Mouse (Mus musculus) layer of hippocampus, adult 9-11 months (tissue): Measurements from ENCODE around the gene Fam161b.

Experiments
- DNase-seq: peaks from one replicate; pipeline ENCODE4 v3.0.0; 2022

Fam161b gene

DNA sequence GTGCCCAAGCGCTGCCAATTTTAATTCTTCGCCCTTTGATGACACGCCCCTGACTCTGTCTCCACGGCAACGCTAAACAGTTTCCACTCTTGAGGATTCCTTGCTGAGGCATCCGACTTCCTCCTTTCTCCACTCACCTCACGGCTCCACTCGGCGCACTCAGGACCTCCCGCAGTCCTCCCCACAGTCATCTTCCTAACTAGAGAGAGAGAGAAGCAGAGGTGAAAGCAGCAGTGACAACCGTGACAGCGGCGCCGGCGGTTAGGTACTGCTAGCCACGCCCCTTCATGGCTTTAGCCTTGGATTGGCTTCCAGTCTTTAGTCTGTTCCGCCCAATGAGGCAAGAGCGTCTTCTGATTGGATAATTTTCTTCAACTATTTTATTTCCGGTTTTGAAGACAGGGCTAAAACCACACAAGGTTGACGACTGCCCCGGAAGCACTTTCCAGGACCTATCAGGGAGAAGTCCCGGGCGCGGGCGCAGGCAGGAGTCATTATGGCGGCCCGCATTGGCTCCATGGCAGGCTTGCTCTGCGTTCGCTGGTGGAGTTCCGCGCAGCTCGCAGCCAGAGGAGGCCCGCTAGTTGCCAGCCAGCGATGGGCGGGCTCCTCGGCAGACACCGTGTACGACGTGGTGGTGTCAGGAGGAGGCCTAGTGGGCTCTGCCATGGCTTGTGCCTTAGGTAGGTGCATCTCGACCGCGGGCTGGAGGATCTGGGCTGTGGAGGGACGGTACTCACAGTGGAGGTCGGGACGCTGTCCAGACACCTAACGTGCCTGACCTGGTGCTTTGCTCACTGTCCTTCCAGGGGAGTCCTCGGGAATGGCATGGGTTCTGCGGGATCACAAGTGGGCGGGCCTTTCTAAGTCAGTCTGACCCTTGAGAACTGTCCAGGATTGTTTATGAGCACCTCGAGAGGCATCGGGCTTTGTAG lies at the start of gene Fam161b, which contains the start of gene Coq6:
Fam161b (minus strand) TSS at position 279 of the 935 bp plus-strand sequence.
Coq6 (plus strand) TSS at position 103 of the 935 bp plus-strand sequence.
- DNase-seq, result peak; percentile 99

DNA sequence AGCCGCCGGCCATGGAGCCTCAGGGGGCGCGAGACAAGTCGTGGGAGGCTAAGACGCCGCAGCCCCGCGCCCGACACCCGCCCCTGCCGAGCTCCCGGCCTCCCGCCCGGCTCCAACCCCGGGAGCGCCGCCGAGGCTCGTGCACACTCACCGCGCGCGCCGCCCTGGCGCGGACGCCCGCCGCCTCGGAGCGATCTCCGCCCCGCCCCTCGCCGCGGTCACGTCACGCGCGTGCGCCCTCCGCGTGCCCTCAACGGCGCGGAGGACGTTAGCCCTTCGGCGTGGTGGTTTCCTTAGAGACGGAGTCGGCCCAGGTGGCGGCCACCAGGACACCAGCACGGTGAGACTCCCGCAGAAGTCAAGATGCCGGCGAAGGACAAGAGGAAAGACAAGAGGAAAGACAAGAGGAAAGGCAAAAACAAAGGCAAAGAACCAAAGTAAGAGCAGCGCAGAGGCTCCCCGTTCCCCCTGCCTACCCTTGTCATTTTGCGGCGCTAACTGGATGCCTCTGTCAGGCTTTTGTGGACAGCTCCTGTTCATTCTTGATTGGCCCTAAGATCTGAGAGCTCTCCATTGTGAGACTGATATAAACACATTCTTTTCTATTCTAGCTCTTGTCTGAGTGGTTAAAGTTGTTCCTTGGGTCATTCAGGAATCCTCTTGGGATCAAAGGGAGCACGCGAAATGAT lies 47.3 kb upstream of the Fam161b start, which contains the start of the genes Entpd5 and Bbof1:
Entpd5 (minus strand) TSS at position 211 of the 689 bp plus-strand sequence.
Bbof1 (plus strand) TSS at position 253 of the 689 bp plus-strand sequence.
- peak; percentile 87 for DNase-seq

DNA sequence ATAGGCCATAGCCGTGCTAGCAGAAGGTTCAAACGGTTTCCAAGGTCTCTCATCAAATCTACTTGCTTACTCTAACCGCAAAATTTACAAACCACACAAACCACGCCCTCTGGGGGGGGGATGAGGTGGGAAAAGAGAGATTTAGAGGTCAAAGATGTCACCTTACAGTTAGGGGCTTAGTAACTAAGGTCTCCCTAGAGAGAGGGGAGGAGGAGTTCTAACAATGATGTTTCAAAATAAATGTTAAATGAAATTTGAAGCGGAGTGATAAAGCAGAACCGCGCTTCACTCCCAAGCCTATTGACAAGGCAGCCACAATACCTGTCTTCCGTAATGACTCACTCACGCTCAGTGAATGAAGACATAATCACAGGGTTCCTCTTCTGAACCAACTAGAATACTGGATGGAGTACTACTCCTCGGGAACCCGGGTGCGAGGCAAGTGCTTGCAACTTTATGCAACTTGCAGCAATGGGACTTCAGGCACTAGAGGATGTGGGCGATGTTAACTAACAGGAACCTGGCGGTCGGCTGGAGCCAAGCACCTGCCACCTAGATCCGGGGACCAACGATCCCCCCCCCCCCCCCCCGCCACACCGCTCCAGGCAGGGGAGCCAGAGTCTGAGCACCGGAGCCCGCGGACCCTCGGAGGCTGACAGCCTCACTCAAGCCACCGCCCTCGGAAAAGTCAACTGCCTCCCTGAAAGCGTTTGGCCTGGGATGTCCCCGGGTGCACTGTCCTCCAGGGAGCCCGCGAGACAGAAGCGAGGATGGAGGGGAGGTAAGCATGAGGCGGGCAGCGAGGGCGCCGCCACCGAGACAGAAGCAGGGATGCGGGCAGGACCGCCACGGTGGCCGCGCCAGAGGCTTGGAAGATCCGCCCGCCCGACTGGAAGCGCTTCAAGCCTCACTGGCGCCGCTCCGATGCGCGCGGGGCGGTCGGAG lies 46.5 kb upstream of the Fam161b start:
- no peak for DNase-seq

DNA sequence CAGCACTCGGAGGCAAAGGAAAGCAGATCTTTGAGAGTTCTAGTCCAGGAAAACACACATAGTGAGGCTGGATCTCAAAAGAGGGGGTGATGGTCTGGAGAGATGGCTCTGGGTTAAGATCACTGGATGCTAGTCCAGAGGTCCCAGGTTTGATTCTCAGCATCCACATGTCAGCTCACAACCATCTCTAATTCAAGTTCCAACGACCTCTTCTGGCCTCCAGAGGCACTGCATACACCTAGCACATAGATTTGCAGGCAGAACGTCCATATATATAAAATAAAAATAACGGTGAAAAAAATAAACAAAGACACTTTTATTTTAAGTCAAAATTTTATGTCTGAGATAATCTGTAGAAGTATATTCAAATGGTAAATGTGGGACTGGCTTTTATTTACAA lies 45.6 kb upstream of the Fam161b start:
- DNase-seq, result no peak

DNA sequence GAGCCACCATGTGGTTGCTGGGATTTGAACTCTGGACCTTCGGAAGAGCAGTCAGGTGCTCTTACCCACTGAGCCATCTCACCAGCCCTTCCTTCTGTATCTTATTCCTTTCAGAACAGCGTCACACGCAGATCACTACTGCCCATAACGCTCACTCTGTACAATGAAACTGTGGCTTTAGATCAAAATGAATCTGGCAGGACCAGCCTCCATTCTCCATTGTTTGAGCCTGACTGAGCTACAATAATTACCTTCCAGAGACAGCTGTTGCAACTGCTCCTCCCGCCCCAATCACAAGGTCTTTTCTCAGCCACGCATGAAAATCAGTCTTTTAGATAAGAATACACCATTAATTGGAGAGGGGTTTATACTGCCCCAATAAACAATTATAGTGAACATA lies 42.9 kb upstream of the Fam161b start:
- DNase-seq, result peak; percentile 22

DNA sequence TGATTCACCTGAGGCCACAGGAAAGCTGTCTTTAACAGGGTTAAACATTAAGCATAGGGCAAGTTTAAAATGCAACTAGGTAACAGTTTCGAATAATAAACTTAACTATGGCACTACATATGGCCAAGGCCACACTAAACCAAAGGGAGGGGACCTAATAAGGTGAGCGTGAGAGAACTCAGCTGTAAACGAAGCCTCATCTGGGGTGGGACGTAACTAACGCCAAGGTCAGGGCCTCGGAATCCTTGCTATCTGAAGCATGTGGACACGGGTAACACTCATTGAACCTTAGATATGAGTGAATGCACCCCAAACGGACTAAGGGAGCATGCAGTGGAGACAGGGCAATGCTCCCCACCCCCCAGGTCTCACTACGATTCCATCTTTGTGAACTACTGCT lies 41.3 kb upstream of the Fam161b start:
- no peak for DNase-seq

DNA sequence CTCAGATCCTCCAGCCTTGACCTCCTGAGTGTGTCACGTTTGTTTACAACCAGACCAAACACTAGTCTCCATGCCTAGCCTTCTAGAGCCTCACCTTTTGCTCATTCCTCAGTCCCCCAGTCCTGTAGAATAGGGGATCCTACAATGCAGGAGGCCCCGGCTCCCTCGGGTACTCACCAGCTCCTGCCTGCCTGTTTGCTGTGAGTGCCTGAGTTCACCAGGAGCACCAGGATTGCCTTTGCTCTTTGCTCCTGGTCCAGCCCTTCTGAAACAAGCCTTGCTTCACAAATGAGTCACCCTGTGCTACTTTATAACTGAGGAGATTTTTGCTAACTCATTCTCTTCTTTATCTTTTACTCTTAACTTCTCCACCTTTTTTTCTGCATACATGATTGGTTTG lies 39.0 kb upstream of the Fam161b start:
- no peak for DNase-seq

DNA sequence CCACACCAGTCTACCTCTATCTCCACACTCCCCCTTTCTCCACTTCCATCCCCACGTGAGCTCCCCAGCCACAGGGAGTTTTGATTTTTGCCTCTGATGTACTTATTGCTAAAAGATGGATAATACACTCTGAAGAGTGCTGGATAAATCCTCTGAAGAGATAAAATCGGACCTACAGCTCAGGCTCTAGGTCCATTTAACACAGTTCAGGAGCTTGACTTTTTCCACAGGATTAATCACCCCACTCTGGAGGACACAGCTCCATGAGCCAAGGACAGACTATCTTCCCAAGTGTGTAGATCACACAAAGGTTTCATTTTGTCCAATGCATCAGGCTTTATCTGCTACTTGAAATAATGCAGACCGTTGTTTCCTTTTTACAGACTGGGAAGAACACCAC lies 38.4 kb upstream of the Fam161b start:
- no peak for DNase-seq

DNA sequence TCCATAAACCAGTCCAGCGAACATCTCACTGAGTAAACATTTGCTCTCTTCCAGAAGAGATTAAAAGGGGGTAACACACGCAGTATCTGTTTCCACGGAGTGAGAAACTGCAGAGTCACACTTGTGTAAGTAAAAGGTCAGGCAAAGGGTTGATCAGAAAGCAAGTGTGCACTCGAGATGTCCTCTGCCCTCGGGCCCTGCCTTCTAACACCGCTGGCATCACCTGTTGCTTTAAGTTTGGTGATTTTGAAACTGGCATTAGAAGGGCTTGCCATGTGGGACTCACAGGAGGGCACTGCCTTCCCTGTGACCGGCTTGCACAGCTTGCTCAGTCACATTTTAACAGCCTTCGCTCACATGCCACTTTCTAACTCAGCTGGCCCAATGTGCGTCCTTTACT lies 38.0 kb upstream of the Fam161b start:
- DNase-seq, result no peak

DNA sequence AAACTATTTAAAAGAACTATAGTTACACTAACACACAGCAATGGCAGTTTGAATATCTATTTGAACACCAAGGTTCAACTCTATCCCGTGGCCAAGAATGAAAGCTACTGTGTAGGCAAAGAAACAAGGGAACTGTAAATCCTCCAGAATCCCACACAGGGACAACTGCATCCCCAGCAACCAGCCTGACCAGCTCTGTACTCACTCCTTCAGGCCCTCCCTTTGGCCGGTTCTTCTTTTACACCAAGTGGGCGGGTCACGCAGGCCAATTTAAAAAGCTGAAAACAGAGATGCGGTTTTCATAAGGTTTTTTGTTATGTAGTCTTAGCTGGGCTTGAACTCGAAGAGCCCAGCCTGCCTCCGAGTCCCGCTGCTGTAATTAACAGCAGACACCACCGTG lies 37.5 kb upstream of the Fam161b start:
- DNase-seq, result no peak

DNA sequence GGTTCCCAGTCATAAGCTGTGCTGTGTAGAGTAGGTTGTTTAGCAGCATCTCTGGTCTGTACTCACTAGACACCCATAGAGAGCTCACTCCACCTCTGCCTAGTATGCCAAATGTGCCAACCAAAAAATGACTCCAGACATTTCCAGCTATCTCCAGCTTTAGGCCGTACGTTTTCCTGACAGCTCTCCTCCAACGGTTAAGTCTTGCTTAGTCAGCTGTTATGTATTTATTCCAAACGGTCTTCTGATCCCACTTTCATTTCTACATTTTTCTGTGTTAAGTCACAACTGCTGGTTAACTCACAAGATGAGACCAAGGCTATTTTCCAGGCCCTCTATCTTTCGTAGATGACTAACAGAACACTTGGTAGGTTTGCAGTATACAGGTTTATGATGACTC lies 37.0 kb upstream of the Fam161b start:
- DNase-seq, result no peak

DNA sequence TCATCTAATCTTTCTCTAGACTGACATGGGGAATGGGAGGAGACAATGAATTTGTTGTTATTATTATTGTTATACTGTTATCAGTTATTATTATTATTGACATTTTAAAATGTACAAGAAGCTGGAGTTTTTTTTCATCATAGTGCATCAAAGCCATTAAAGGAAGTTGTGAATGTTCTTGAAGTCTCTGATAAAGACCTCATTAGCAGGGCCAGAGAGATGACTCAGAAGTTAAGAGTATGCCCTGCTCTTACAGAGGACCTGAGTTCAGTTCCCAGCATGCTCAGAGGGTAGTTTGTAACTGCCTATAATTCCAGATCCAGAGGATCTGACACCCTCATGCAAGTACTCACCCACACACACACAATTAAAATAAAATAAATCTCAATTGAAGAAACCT lies 36.1 kb upstream of the Fam161b start:
- DNase-seq, result no peak

DNA sequence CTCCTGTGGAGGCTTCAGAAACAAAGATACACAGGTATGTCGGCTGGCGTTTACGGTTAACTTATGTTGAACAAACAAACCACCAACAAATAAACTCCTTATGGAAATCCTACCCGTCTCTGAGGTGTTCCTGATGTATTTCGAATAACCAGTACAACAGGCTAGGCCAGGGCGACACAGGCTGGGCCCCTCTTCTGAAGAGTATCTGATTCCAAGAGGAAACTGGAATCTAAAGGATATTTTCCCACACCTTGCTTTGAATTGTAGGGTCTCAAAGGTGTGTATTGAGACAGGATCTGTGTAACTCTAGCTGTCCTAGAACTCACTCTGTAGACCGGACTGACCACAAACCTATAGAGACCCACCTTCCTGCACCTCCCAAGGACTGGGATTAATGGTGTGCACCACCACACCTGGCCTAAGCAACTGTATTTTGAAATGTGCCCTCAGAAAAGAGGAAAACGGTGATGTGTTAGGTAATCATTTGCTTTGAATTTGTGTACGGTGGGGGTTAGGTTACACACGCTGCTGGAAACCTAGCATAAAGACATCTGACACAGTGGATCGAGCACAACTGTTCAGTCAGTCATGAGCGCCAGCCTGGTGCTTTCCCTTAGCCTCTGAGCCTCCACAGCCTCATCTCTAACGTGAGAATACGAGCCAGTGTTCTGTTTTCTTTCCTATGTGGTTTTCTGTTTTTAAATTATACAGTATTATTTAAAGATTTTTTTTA lies 35.5 kb upstream of the Fam161b start:
- no peak for DNase-seq

DNA sequence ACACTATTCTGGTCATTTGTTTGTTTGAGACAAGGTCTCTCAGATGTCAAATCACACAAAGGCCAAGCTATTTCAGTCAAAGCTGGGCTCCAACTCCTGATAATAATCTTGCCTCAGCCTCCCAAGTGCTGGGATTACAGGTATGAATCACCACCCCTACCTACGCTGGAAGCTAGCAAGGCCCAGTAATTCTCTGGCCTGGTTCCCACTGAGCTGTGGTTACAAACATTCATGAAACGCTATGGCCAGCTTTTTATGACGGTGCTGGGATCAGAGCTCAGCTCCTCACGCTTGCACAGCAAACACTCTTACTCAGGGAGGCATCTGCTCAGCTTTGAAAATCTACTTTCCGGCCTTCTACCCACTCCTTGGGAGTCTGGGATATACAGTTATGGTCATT lies 32.2 kb upstream of the Fam161b start:
- no peak for DNase-seq

DNA sequence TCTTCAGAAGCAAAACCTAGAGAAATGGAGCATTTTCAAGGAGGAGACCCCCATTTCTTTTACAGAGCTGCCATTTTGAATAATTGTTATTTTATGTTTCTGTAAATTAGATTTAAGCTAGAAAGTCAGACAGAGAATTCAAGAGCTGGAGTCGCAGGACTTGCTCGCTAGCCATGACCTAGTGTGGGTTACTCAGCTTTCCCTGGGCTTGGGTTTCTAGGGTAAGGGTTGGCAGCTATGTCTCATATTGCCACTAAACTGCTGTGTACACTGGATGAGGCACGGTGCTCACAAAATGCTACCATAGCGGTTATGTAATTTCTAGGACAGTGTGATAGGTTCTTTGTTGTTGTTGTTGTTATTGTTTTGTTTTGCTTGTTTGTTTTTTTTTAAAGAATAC lies 31.0 kb upstream of the Fam161b start:
- no peak for DNase-seq

DNA sequence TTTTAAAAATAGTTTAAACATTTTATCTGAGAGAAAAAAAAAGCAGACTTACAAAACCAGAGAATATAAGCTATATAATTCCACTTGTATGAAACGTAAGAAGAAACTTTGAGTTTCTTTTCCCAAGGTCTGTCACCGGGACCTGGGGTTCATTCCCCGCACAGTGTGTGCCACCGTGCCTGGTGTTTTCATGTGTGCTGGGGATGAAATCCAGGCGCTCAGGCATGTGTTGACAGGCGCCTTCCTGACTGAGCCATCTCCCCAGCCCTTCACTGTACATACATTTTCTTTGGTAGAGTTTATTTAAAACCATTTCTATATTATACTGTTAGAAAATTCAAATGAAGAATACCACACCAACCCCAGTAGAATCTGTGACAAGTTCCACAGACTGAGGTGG lies 28.7 kb upstream of the Fam161b start:
- no peak for DNase-seq

DNA sequence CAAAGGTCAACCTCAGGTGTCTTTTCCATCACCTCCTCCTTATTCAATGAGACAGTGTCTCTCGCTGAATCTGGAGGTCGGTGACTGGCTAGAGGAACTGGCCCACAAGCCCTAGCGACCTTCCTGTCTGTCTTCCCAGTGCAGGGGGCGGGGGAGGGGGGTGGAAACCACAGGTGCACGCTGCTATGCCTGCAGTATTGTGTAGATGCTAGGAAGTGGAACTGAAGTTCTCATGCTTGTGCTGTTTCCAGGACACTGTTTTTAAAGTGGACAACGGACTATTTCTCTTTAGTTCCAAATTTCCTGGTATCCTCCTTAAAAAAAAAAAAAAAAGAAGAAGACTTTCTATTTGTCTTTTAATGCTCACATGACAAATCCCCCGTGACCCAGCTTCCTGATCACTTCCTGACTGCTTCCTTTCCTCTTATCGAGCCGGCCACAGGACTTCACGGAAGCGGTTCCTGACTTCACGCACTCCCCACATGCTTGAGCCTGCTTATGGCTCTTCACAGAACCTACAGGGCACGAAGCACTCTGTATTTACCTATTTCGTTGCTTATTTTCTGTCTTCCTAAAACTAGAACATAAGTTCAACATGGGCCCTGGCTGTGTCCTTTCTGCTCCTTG lies 27.3 kb upstream of the Fam161b start:
- no peak for DNase-seq

DNA sequence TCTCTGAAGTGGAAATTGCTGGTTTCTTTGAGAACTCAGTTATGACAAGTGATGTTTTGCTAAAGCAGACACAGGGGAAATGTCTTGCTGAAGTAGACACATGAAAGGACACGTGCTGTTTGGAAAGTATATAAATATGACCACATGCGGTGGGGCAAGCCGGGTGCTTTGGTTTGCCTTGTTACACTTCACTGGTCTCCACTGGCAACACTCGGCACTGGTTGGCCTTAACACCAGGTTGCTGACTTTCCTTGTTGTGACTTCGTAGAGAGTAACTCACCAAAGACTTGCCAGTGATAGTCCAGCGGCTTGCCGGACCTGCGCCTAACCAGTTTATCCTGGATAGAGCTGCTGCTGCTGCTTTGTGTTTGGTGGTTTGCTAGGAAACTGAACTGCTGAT lies 26.5 kb upstream of the Fam161b start:
- DNase-seq, result no peak

DNA sequence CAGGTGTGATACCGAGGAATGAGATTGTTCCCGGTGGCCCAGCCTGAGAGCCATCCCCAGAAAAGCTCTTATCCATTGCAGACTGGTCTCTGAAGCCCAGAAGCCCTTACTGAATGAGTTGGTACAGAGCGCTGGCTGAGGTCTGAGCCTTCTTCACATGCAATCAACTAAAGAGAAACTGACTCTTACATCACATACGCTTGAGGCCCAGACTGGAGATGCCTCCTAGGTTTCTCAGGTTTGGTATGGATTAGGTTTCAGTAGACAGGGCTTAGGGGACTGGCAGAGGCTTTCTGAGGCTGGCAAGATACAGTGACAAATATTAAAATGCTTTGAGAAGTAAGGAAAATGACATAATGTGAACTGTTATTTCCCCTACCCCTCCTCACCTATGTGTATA lies 23.8 kb upstream of the Fam161b start:
- DNase-seq, result no peak

DNA sequence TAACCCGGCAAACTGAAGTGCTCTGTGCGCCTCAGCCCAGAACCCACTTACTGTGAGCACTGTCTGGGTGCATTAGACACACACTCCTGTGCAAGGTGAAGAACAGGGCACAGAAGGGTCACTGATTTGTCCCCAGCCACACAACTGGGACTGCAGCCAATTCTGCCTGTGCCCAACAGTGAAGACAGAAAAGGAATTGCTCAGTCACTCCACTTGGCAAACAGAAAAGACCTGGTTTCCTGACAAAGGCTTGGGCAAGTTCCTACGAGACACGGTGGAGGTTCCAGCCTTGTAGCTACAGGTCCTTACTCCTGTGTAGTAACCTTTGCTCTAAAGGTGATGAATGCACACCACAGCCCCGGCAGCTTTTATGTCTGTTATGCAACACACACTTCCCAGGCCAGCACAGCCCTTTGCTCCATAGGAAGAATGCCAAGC lies 23.0 kb upstream of the Fam161b start:
- DNase-seq, result no peak

DNA sequence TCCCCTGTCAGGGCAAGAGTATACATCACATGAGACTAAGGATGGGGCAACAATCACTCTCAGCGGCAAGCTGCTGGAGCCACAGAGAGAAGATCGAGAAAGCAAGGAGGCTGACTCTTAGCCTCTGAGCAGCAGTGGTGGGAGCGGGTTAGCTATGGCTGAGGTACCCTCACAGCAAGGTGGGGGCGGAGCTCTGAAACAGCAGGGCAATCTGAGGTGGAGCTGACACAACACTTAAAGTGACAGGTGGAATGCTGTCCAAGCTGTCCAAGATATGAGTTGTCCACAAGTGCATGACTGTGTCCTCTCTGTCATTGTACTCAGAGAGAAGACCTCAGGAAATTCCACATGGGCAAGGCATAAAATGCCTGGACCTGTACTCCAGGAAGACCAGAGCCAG lies 20.7 kb upstream of the Fam161b start:
- DNase-seq, result no peak
